Mouse (Mus musculus) c-Kit-positive CD71-positive TER-119-positive erythroid progenitor cells, embryonic 14.5 days (primary cell): Measurements from ENCODE around the gene Zbtb7a.

Experiments used
- DNase-seq: peaks from one replicate; pipeline ENCODE4 v3.0.0-alpha.2; 2013; ENCODE audit warnings: low spot score

The Zbtb7a gene

DNA sequence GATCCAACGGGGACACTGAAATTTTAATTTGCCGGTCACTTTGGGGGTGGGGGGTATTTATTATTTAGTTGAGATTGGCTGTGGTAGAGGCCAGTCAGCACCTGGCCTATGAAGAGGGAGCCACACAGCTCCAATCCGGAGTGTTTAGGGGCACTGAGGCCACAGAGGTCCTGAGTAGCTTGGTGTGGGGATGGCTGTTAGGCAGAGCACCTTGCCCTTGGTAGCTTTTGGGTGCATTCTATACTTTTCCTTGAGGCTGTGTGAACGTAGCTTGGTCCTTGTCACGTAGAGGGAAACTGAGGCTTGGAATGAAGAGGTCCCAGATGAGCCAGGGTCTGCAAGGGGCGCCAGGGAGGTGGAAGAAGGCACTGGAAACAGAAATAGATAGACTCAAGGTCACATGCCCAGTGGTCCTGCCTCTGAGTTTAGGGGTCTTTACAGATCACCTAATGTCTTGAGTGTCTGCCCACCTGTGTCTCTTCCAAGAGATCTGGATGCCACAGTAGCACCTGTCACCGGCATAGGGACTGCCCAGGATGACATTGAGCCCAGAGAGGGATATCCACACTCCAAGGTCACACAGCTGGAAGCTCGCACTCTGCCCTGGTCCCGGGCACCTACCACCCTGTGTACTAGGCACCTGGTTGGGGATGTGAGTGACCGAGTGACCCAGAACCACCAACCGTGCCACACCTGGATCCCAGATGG is 4.0 kb downstream of the Zbtb7a start:
- DNase-seq: no peak

DNA sequence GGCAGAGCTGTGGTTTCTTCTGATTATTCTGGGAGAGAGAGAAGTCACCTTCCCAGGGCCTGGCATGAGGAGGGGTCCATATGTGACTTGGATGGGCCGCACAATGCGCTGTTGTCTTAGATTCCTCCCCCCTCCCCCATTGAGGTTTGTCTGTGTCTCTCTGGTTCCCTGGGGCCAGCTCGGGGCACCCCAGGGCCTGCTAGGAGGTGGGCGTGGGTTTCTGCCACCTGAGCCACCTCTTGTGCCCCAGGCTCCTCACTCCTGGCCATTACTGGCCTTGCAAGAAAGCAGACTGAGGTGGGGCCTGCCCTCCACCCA is 4.5 kb downstream of the Zbtb7a start:
- DNase-seq: no peak

DNA sequence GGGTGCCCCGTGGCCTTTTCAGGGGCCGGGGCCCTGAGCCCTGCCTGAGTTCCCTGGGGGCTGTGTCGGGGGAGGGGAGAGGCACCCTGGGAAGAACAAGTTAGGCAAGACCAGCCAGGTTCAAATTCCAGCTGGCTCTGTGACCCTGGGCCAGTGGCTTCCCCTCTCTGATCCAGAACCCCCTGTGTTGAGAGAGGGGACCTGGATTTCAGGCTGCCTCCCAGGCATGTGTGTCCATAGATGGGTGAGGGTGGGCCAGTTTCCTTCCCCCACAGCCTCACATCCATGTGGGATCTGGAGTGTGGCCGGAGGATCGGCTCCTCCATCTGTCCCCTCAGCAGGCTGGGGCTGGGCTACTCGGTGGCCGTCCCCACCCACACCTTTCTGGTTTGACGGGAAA is 5.0 kb downstream of the Zbtb7a start:
- DNase-seq: no peak

DNA sequence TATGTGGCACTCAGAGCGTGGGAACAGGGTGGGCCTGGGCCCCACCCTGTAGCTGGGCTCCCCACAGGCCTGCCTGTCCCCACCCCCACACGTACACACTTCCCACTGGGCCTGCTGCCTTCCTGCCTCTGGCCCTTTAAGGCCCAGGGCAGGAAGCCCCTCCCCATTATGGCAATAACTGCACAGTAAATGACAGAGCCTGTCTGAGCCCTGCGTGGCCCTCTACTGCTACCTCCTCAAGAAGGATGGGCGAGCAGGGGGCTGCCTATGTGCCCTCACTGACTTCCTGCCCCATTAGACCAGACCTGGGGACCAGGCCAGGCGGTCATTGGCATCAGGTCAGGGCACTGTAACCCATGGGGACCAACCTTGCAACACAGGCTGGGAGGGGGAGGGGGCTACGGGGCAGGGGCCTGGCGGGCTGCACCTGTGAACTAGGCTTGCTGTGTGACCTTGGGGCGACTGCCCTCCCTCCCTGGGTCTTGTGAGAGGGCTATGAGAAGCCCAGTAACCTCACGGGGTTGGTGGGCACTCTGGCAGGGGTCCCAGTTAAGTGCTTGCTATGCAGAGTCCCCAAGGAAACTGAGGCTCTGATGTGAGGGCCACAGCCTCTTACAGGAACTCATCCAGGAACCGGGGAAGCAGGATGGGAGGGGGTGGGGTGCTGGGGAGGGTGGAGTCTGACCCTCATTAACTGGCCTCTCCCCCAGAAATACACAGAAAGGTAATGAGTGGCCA is 5.9 kb downstream of the Zbtb7a start:
- DNase-seq: no peak

DNA sequence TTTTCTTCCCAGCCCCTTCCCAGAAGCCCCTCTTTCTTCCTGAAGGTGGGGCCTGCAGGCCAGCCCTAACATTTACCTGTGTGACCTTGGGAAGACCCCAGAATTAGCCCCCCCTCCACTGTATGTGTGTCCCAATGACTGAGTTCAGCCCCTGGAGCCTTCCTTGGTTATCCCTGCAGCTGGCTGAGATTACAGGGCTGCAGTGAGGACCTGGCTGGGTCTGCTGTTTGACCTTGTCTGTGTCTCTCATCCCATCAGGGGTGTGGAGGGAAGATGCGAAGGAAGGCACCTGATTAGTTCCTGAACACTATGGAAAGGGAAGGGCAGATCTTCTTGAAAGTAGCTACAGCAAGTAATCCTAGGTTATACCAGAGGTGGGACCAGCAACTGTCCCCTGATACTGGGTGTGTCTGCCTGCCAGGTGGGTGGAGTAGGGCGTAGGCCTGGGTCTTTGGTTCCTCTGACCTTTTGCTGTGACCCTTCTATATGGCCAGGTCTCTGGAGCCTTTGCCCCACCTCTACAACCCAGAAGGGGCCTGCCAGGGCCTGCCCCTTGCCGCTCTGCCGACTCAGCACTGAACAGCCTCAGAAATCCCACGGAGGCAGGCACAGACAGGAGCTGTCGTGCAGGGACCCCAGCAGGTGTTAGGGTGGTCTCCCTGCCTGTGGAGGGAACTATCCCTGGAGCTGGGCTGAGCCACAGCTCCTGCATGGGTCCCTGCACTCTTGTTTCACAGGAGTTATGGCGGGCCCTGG is 6.6 kb downstream of the Zbtb7a start:
- no peak for DNase-seq

DNA sequence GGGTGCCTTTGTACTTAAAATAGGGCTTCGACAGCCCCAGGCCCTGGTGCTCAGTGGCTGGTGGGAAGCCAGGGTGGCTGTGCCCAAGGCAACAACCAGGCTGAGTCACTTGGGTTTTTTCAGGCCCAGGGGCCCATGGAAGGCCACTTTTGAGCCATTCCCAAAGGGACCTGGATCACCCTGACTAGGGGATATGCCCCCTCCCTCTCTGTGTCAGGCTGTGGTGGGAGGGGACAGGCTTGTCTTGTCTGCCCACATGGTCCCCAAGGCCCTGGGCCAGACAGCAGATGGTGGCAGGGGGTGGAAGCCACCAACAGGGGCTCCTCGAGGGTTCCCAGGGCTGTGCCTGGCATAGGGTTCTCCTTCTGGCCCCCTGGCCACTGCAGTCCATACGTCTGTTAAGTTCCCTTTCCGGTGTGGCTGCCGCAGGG is 7.5 kb downstream of the Zbtb7a start:
- DNase-seq: no peak

DNA sequence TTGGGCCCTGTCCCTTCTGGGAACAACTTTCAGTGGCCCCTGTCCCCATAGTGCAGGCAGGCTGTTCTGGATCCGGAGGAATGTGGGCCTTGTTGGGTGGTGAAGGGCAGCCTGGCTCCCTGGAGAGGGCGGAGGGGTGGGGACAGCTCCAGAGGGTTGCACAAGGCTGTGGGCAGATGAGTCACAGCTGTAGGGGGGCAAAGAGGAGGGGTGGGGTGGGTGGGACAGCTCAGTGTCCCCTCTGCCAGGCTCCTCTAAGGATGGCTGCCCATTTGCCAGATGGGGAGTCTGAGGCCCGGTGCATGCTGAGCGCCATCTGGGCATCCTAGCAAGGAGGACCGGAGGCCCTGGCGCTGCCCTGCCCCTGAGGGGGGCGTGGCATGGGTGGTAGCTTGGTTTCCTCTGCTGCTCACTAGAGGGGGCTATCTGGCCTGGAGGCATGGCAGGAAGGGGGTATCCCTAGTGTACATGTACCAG is 8.2 kb downstream of the Zbtb7a start:
- DNase-seq: no peak

DNA sequence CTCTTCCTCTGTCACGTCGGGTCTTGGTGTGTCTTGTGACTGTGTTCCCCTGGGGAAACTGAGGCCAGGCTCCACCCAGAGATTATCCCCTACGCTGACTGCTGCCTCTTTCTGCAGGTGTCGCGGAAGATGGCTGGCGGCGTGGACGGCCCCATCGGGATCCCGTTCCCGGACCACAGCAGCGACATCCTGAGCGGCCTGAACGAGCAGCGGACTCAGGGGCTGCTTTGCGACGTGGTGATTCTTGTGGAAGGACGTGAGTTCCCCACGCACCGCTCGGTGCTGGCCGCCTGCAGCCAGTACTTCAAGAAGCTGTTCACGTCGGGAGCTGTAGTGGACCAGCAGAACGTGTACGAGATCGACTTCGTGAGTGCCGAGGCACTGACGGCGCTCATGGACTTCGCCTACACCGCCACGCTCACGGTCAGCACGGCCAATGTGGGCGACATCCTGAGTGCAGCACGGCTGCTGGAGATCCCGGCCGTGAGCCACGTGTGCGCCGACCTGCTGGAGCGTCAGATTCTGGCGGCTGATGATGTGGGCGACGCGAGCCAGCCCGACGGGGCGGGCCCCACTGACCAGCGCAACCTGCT is 8.9 kb downstream of the Zbtb7a start:
- no peak for DNase-seq

DNA sequence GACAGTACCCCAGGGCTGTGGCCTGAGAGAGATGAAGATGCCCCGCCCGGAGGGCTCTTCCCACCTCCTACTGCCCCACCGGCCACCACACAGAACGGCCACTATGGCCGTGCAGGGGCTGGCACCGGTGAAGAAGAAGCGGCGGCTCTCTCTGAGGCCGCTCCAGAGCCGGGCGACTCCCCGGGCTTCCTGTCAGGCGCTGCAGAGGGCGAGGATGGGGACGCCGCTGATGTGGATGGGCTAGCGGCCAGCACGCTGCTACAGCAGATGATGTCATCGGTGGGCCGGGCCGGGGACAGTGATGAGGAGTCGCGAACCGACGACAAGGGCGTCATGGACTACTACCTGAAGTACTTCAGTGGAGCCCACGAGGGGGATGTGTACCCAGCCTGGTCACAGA is 9.6 kb downstream of the Zbtb7a start:
- no peak for DNase-seq

DNA sequence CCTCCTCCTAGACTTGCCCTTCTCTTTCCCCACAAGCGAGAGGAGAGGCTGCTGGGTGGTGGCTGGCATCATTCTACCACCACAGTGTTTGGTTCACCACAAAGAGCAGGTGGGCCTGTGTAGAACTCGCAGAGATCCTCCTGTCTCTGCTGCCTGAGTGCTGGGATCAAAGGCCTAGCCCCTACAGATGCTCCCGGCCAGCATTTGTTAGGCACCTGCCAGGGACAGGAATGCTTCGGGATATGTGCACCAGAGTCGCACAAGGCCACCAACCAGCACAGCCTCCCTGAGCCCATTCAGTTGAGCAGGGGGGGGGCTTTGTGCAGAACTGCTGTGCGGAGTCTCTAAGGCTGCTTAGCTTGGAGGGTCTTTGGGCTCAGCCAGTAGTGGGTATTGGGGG is 10.3 kb downstream of the Zbtb7a start:
- no peak for DNase-seq

DNA sequence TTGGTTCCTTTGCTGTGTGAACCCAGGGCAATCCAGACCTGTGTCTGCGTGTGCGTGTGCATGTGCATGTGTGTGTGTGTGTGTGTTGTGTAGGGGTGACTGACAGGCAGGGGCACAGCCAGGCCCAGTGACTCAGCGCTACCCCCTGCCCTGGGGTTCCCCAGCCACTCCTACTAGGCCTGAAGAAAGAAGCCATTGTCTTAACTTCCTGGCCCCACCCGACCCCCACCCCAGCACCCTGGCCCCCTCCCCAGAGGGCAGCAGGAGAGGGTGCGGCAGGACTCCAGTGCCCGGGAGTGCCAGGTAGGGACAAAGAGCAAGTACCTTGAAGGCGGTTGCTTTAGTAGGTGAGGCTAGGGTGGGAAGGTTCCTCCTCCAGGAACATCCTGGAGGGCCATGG is 10.8 kb downstream of the Zbtb7a start:
- no peak for DNase-seq

DNA sequence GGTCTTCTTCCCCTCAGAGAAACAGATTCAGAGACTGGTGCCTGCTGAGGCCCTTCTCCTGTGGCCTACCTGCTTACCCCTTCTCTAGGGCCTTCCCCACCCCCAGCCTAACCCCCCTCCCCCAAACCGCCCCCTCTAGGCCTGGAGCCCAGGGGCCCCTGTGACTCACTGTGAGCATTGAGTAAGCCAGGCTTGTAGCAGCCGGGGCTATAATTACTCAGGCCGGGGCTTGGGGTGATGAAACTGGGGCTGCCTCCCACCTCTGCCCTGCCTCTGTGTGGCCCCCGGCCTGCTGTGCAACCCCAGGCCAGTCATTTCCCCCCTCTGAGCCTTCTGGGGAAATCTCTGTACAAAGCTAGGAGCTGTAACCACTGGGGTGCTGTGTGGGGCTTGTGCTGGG is 11.3 kb downstream of the Zbtb7a start:
- DNase-seq: no peak

DNA sequence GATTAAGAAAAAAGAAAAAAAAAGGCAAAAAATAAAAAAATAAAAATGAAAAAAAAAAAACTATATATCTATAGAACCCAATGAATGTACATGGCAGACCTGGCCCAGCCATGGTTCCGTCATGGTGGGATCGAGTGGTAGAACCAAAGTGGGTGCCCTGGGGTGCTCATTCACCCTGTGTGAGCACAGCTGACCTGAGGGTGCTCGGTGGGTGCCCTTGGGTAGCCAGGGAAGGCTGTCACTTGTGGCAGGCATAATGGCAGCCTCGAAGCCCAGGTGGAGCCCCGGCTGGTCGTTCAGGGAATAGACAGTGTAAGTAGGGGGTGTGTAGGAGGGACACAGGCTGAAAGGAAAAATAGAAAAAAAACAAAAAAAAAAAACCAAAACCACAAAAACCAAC is 16.2 kb downstream of the Zbtb7a start:
- no peak for DNase-seq

DNA sequence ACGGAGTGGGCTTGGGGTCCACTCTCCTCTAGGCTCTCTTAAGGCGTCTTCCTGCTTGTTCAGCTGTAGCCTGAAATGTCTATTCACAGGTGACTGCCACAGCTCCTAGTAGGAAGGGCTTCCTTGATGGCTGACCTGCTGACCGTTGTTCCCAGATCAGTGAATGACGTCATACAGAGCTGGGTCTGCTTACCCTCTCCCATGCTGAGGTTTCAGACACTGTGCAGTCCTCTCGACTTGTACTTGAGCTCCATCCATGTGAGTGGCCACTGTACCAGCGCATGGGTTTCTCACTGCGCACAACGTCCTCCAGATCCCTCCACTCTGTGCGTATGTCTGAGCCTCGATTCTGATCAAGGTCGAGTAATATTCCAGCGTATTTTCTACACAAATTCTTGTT is 17.6 kb downstream of the Zbtb7a start:
- DNase-seq: no peak

DNA sequence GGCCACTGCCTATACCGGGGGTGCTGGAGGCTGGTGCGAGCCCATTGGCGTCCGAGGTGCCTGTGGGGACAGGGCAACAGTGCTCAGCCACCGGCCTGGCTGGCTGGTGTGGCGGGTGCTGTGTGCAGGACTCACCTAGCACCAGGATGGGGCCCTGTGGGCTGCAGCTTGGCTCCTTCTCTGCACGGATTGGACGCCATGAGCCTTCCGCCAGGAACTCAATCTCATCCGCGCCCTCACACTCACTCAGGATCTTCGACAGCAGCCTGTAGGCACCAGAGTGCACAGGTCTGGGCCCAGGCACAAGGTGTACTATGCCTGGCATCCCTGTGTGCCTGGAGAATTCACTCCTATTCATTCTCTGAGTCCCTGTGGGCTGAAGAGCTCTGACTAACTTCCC is 19.3 kb downstream of the Zbtb7a start:
- DNase-seq: no peak

DNA sequence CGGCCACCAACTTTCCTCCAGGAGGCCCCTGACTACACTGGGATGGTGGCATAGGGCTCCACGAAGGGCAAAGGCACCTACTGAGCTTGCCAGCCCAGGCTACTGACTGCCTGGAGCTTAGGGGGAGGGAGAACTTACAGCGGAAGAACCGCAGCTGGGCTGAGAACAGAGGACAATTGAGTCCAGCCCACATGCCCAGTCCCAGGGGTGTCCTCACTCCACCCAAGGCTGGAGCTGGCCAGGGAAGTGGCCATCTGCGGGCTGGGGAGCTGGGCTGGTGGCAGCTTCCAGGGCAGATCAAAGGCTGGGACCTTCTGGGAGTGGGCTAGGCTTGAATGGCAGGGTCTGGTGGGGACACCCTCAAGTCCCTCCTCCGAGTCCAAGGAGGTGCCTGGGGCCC is 19.7 kb downstream of the Zbtb7a start:
- no peak for DNase-seq

DNA sequence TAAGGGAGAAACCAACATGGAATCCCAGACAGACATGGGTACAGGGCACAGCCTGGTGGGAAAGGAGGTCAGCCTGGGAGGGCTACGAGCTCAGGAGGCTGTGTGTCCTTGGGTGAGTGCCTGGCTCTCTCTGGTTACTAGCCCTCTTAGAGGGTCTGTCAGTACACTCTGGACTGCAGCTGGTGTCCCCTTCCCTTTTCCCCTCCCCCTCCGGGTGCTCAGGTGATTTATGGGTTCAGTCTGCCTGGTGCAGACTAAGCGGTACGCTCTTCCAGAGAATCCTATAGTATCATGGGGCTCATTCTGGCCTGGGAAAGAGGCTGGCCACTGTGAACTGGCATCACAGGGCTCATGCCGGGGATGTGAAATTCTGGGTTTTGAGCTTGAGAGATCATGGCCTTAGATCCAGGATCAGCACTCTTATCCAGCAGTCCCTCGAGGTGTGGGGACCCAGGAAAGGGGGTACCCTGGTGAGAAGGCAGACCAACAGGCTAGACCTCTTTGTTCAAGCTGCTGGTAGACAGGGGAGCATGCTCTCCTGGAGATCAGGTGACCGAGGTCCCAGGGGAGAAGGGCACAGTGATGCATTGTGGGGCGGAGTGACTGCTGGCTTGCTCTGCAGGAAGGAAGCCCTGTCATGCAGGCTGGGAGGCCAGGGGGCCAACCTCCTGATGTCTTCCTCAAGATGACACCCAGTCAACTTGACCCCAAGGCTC is 26.7 kb downstream of the Zbtb7a start:
- no peak for DNase-seq

DNA sequence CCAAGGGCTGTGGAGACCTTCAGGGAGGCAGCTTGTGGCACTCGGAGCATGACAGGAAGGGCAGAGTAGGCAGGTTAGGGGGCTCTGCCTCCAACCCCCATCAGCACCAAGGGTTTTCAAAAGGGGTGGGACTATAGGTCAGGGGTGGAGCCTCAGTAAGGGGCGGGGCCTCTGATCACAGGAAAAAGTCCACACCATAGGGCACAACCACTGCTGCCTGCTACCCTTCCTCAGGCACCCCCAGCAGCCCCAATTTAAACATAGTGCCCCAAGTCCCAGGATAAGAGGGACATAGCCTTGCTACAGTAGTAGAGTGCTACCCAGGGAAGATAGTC is 27.3 kb downstream of the Zbtb7a start:
- no peak for DNase-seq

DNA sequence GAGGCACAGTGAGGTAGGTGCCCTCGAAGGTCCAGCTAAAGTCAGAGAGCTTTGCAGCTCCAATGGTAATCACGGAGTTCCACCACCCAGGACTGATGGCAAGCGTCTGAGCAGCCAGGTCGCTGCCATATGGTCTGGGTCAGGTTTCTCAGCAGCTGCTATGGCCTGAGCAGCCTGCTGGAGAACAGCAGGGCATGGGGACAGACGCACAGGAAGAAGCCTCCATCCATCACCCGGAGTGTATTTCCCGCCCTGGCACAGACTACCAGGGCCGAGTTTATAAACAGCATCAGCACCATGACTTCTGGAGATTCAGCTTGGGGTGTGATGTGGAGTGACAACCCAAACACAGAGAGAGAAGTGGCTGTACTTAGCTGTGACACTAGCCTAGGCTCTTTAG is 30.1 kb downstream of the Zbtb7a start:
- no peak for DNase-seq

DNA sequence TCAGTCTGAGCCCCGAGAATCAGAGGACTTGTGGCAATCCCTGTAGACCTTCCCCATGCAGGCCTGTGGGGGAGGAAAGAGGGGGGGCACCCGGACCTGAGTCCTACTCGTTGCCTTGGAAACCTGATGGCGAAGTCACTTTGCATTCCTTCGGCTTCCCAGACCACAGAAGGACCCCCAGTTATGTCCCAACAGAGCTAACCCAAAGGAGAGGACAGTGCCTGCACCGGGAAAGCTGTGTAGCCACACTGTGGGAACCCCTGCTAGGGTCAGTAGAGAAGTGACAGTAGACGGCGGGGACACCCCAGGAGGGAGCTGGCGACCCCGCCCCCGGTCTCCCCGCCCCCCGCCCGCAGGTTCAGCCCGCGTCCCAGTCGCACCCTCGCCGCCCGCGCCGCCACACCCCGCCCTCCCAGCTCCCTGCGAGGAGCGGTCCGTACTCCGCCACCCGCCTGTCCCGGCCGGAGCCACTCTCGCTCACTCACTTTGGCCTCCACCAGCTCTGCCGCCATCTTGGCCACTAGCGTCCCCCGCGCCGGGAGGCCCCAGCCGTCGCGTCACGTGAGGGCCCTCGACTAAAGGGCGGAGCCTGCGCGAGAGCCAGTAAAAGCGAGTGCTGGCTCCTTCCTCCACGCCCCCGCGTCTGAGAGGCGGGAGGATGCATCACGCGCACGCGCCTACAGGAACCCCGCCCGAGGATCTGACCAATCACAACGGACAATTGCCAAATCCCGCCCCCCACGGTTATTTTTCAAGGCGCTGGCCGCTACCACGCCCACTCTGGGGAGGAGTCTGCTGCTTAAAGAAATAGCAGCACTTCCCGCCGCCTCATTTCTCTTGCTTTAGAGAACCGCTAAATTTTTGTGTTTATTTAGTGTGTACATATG is 32.4 kb downstream of the Zbtb7a start, which contains the start of gene Pias4:
Pias4 (minus strand) TSS at position 724 of the 887 bp plus-strand sequence.
- DNase-seq: peak; percentile 100

DNA sequence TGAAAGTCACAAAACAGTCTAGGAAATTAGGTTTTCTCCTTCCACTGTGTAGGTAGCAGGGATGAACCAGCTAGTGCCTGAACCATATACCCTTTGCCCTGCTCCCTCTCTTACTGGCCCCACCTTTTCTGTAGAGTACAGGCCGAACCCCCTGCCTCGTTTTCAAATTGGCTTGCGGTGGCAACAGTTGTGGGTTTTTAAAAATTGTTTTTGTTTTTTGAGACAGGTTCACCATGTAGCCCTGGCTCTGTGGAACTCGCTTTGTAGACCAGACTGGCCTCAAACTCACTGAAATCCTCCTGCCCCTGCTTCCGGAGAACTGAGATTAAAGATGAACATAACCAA is 33.0 kb downstream of the Zbtb7a start:
- no peak for DNase-seq
